Mouse (Mus musculus) urinary bladder, postnatal 4 days (tissue): ENCODE measurements around the gene Obox2.
"Not testable (repeated sequence)": the region's sequence is repeated elsewhere in the genome, so short reads cannot be mapped to it uniquely, and the experiment has no call there.

Source experiments
- DNase-seq, 2 experiments: peaks; one replicate each; pipeline ENCODE4 v3.0.0; 2021 to 2022; ENCODE audit warnings: low spot score in 2 of 2

The Obox2 gene

DNA sequence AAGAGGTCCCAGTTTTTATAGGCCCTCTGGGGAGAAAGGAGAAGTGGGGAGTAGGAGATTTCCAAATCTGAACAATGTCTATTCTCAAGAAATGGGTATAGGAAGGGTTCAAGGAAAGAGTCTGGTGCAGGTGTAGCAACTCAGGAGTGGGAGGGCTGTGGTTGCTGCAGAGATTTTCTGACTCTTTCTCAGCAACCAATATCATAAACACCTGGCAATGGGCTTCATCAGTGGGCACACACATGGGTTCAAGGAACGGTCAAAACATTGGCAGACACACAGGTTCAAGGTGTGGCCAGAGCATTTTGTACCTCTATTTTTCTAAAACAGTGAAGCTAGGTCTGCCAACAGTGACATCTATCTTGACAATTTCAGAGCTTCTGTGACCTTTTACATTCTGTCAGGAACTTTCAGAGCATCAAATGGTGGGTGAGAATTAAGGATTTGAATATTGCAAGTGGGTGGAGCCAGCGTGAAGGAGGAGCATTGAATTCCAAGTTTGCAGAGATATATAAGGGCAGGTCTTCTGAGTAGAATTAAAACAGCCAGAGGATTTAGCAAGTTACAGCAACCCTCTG is at the start of gene Obox2, which contains the start of gene Obox1:
Gene Obox2, plus strand, starts transcription at position 301 of the 578 bp plus-strand sequence.
Gene Obox1, plus strand, starts transcription at position 528 of the 578 bp plus-strand sequence.
- DNase-seq: not testable (repeated sequence)

DNA sequence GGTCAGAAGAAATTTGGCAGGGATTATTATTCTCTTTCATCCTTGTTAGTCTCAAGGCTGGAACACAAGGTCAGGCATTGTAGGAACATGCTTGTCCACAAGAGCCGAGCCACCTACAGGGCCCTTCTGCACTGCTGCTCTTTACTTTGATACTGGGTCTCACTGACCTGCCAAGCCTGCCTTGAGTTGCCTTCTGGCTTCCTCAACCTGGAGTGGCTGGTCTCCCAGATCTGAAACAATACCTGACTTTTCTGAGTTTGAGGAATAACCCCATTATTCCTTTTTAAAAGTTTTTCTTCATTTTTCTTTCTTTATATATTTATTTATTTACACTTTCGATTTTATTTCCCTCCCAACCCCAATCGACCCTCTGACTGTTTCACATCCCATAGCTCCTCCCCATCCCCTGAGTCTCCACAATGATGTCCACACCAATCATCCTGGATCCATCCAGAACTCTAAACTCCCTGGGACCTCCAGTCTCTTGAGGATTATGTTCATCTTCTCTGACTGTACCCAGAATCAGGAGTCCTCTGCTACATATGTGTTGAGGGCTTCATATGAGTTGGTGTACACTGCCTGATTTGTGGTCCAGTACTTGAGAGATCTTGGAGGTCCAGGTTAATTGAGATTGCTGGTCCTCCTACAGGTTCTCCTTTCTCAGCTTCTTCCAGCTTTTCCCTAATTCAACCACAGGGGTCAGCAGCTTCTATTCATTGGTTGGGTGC is 10.8 kb downstream of the Obox2 start:
- not testable (repeated sequence) for DNase-seq

DNA sequence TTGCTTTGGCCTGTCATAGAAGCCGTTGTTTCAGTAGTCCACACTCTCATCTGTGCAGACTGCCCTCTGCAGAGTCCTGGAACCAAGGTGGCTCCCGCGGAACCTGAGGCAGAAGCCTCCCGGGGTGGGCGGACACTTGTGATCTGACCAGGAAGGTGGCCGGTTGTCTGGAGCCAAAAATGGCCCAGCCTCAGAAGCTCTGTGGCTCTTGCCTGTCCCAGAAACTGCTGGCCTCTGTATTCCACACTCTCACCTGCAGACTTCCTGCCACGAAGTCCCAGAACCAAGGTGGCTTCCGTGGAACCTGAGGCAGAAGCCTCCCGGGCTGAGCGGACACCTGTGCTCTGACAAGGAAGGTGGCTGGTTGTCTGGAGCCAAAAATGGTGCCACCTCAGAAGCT is 18.3 kb downstream of the Obox2 start:
- not testable (repeated sequence) for DNase-seq

DNA sequence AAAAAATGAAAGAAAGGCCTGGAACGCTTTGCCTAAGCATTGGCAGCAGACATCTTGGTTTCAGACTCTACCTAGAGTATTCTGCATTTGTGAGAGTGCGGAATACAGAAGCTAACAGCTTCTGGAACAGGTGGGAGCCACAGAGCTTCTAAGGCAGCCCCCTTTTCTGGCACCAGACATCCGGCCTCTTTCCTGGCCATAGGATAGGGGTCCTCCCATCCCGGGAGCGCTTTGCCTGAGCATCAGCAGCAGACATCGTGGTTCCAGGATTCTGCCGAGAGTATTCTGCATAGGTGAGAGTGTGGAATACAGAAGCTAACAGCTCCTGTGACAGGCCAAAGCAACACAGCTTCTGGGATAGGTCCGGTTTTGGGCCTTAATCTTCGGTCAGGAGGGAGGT is 29.5 kb downstream of the Obox2 start:
- not testable (repeated sequence) for DNase-seq

DNA sequence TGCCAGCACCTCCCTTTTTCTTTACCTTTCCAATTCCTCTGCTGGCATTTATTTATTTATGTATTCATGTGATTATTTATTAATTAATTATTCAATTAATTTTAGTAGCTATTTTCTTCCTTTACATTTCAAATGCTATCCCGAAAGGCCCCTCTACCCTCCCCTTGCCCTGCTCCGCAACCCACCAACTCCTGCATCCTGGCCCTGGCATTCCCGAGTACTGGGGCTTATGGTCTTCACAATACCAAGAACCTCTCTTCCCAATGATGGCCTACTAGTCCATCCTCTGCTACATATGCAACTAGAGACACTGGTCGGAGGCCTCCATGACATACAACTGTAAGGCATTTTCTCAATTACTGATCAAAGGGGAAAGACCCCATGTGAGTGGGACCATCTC is 37.0 kb downstream of the Obox2 start:
- peak in 1 of 2 experiments; percentile 58 for DNase-seq
